ENCODE assay signal across 8 mouse cellular contexts in genomic region chrX:166238831-166239460, GRCm38 (mm10). TPM values are rescaled to one million over a fixed set of nuclear protein-coding genes. Genes with fewer than 3 reads are reported as not detected.
A peak's percentile ranks its signal among the peaks of the same experiment; 100 is the strongest.
DNase-seq lines count a peak whose midpoint lies in the region; ATAC-seq lines count a peak whose summit lies in the region.

Gene Gpm6b (plus strand): TSS chrX:166238911.

- H3K4me3 ChIP-seq in hindbrain, embryonic 15.5 days, result peak within 1 kb of the TSS; percentile 61

- peak within 1 kb of the TSS; percentile 63 for H3K27ac ChIP-seq in hindbrain, embryonic 15.5 days (replicated peaks)

- 32% methylated on average over 58 of the region's 63 CpGs for WGBS in hindbrain, embryonic 15.5 days

- H3K4me2 ChIP-seq in hindbrain, embryonic 15.5 days, result peak within 1 kb of the TSS; percentile 61

- no peaks in the 10 kb centered on the region for H3K36me3 ChIP-seq in hindbrain, embryonic 15.5 days

- peak within 1 kb of the TSS; percentile 65 for H3K9ac ChIP-seq in hindbrain, embryonic 15.5 days

- no peaks in the 10 kb centered on the region for H3K4me1 ChIP-seq in hindbrain, embryonic 15.5 days (replicated peaks)

- peaks cover 3% of the 10 kb centered on the region; the same call in 1 of the 2 replicates for H3K27me3 ChIP-seq in hindbrain, embryonic 15.5 days

- H3K9me3 ChIP-seq in hindbrain, embryonic 15.5 days, result no peaks in the 10 kb centered on the region

- ATAC-seq in hindbrain, embryonic 15.5 days (ENCODE audit: low FRiP score, low read depth), result peak; percentile 93

- DNase-seq in adrenal gland, adult 18-20 months (ENCODE audit: low spot score in 2 of 2), result peak; percentile 2 to 22
- peak; percentile 71 to 79 for DNase-seq in cerebellum, postnatal 10 days
- peak; percentile 33 for DNase-seq in gastrocnemius, postnatal 10 days
- DNase-seq in layer of hippocampus, postnatal 36 days, result peak; percentile 51 to 62
- peak; percentile 61 for DNase-seq in lung, postnatal 14 days
- DNase-seq in retina, postnatal 7 days (ENCODE audit: low read depth, low spot score), result peak; percentile 28
- no peak for DNase-seq in c-Kit-positive CD71-positive TER-119-positive erythroid progenitor cells, embryonic 14.5 days (ENCODE audit: low spot score)

RNA-seq across cellular contexts. Expression of gene Gpm6b, which starts in this region (rescaled TPM):
- 1 to 10 TPM; 4.2 to 7.2 TPM for total RNA-seq in adrenal gland, adult 18-20 months (2021)
- total RNA-seq in gastrocnemius, postnatal 10 days (2021), result 10 to 100 TPM; 12.6 to 14.2 TPM
- 262 and 292 TPM in 2 replicates for polyA plus RNA-seq in hindbrain, embryonic 15.5 days (2015; fragmentation: Nextera tagmentation; extraction: Ambion mirVana)
- total RNA-seq in layer of hippocampus, postnatal 36 days (2021), result 100 to 1,000 TPM; 698 to 732 TPM

Comparison
In these comparisons a context has a peak if more than half of its experiments do, and no peak if none do; other contexts are left out.
1. RNA of gene Gpm6b (total RNA-seq): 698 to 732 TPM in layer of hippocampus, postnatal 36 days; 12.6 to 14.2 TPM in gastrocnemius, postnatal 10 days and 4.2 to 7.2 TPM in adrenal gland, adult 18-20 months; every median in the first group is over 10 times any median in the second.